Mouse (Mus musculus) adrenal gland, postnatal 10 days (tissue): Measurements from ENCODE around the gene Olfr1344. TPM values are rescaled to one million over a fixed set of nuclear protein-coding genes. Genes with fewer than 3 reads are reported as not detected.
A peak's percentile ranks its signal among the peaks of the same experiment; 100 is the strongest.
"Not testable (repeated sequence)": the region's sequence is repeated elsewhere in the genome, so short reads cannot be mapped to it uniquely, and the experiment has no call there.

Experiments used
- DNase-seq: peaks from one replicate; pipeline ENCODE4 v3.0.0; 2021; ENCODE audit warnings: mixed read lengths
- long read RNA-seq, 2 experiments: library from polyadenylated mRNA; stranded (forward); transcript quantifications; one replicate each; pipeline ENCODE4 v2.0.0; 2021
- total RNA-seq, 2 experiments: library from RNA; stranded (reverse); gene quantifications; 2 replicates each; pipeline ENCODE4 v1.2.3; 2021

Olfr1344 gene
- total RNA-seq, result not detected
- long read RNA-seq, experiment 1, result 0 reads
- long read RNA-seq, experiment 2, result 0 reads

- no peak for DNase-seq
Observed at GRCm38 (mm10) chr7:6438388-6438787, at the start of gene Olfr1344. TSS of gene Olfr1344 (plus strand) at chr7:6438688.

DNA sequence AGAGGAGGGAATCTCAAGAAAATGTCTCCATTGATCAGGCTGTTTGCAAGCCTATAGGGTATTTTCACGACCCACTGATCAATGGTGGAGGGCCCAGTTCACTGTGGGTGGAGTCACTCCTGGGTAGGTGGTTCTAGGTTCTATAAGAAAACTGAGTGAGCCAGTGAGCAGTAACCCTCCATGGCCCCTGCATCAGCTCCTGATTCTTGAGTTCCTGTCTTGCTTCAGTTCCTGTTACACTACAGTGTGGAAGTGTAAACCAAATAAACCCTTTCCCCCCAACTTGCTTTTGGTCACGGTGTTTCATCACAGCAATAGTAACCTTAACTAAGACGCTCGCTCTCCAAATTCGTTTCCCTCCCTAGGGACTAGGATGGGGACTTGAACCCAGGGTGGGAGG is 49.5 kb upstream of the Olfr1344 start:
- DNase-seq, result no peak

GRCm38 (mm10) chr7:6389449-6389848 is 49.0 kb upstream of the Olfr1344 start:
- DNase-seq, result no peak

DNA sequence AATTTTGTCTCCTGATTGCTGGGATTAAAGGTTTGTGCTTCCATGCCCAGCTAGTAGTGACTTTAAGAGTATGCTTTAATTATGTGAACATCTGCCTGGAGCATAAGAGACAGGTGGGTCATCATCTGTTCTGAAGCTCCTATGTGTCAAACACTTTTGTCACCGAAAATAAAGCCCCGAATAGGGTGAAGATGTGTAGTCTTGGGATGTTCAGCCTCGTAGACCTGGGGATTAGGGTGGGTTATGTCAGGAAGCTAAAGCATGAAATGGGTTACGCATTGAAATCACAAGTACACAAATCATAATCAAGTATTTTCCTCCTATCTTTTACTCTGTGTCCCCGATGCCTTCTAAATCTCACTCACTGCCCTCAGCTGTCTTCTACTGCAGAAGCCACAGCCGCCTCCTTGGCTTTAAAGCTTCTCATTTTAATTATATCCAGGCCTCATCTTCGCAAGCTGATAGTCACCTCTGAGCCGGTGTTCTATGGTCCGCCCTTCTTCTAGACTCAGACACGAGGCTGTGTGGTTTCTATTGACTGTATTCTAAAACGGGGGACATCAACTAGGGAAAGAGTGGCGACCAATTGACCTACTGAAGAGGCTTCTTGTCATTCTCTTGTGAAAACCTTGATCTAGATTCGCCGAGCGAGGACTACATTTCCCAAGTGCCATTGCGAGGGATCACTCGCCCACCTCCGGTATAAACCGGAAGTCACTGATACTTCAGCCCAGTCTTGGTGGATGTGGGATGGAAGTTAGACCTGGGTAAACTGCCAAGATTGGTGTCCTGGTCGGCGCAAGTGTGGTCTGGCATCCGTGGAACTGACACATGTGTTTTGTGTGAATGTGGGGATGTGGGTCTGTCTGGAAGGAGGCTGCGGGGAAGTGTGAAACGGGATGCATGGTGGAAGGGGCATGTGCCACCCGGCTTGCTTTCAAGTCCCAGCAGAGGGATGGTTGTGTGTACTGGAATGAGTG is 40.2 kb upstream of the Olfr1344 start, which contains the start of gene Smim17:
Gene Smim17 (plus strand): TSS at position 720 of the 980 bp plus-strand sequence.
- peak; percentile 72 for DNase-seq

GRCm38 (mm10) chr7:6410043-6410442 is 28.4 kb upstream of the Olfr1344 start, which contains the start of gene Gm20715:
TSS of gene Gm20715 (plus strand) at chr7:6410277.
- peak; percentile 96 for DNase-seq

- no peak for DNase-seq
Observed at GRCm38 (mm10) chr7:6414626-6415441, 23.7 kb upstream of the Olfr1344 start.

DNA sequence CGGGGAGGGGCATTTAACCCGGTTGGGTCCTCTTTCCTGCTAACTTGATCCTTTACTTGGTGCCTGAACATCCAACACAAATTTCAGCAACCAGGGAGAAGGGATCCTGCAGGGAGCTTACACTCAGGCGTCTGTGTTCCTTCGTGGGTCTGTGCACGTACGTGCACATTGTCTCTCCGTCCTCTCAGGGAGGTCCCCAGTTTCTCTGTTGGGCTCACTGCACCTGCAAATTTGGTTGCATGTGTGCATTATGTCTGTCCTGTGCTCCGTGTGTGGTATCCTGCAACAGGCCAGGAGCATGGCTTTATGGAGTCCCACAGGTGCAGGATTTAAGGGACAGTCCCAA is 23.1 kb upstream of the Olfr1344 start:
- no peak for DNase-seq

DNA sequence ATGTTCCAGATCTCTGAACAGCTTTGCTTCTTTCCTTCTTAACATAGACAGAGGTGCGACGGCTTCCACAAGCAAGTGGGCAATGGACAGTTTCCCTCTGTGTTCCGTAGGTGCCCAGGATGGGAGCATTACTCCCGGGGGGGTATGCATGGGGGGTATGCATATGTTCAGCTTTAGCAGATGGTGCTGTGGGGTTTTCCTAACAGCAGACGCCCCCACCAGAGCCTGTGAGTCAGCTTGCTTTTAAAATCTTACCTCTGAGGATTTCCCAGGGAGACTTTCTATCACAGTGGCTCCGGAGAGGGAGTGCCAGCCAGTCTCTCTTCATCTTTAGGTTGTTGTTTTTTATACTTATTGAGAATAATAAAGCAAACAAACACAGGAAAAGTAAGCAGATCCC is 18.6 kb upstream of the Olfr1344 start:
- DNase-seq, result no peak

GRCm38 (mm10) chr7:6429381-6429780 is 9.1 kb upstream of the Olfr1344 start:
- no peak for DNase-seq

DNA sequence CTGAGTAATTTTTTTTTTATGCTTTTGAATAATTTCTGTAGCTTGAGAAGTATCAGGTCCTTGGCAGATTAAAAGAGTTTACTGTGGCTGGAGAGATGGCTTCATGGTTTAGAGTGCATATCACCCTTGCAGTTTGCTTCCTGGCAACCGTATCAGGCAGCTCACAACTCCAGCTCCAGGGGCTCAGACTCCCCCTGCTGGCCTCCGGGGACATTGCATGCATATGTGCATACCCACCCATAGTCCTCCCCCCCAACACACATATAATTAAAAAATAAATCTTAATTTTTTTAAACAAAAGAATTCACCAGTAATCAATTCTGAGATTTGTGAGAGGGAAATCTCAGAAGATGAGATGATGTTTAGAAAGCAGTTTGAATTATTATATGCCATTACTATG is 8.1 kb upstream of the Olfr1344 start:
- DNase-seq, result peak; percentile 33

- no peak for DNase-seq
Observed at GRCm38 (mm10) chr7:6441173-6441572, 2.7 kb downstream of the Olfr1344 start.

DNA sequence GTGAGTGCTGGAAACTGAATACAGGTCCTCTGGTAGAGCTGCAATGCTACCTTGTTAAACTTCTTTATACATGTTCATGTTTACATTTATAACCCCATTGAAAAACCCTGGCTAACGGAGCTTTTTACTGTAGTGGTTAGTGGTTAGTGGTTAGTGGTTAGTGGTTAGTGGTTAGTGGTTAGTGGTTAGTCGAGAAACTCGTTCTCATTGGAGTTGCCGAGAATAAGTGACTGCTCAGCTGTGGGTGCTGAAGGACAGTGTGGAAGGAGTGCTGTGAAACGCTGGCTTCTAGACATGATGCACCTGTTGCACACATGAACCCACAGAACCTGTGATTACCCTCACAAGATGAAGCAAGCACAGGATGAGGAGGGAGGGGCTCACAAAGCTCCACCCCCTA is 9.3 kb downstream of the Olfr1344 start:
- no peak for DNase-seq

DNA sequence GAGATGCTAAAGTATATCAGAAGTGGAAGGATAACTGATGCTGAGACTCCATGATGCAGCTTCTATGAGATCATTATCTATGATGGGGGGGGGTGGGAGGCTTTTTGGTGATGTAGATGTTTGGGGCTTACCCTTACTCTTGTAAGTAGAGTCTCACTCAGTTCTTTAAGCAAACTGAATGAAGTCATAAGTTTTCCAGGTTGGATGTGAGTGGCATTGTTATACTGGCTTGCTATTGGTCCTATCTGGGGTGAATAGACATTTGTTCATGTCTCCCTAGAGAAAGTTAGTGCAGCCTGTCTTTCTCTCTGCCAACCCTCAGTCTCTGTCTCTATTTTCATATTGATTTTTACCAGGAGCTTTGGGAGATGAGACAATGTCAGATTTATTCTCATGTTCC is 17.4 kb downstream of the Olfr1344 start, which contains the start of gene Olfr1336:
Gene Olfr1336 (plus strand): TSS at position 301 of the 400 bp plus-strand sequence.
- no peak for DNase-seq

GRCm38 (mm10) chr7:6456399-6456798 is 17.9 kb downstream of the Olfr1344 start:
- DNase-seq, result peak; percentile 8

GRCm38 (mm10) chr7:6466951-6467350 is 28.5 kb downstream of the Olfr1344 start, which contains the start of gene Olfr1346:
TSS of gene Olfr1346 (plus strand) at chr7:6467101.
- no peak for DNase-seq

GRCm38 (mm10) chr7:6477633-6478032 is 39.1 kb downstream of the Olfr1344 start:
- DNase-seq, result not testable (repeated sequence)

GRCm38 (mm10) chr7:6486841-6487240 is 48.4 kb downstream of the Olfr1344 start, which contains the start of gene Olfr5:
TSS of gene Olfr5 (minus strand) at chr7:6486941.
- DNase-seq, result no peak

Other genes starting within 250 kb of the Olfr1344 start
- not detected for gene Galp, start 241.6 kb upstream of the Olfr1344 start, total RNA-seq
- gene Zscan5b, start 216.4 kb upstream of the Olfr1344 start, total RNA-seq, result not detected
- gene Epp13, start 186.0 kb upstream of the Olfr1344 start, total RNA-seq, result not detected
- 1 to 10 TPM; 6.4 to 7.8 TPM for gene Zfp667, start 152.1 kb upstream of the Olfr1344 start, total RNA-seq
- 1 to 10 TPM; 2.7 to 3.1 TPM for gene Zfp583, start 107.4 kb upstream of the Olfr1344 start, total RNA-seq
- gene Gm3854, start 94.9 kb upstream of the Olfr1344 start, total RNA-seq, result under 1 TPM; 0.87 to 0.91 TPM
- gene Zfp78, start 75.4 kb upstream of the Olfr1344 start, total RNA-seq, result 1 to 10 TPM; 1.1 to 2.6 TPM
- gene Zfp28, start 55.4 kb upstream of the Olfr1344 start, total RNA-seq, result 1 to 10 TPM; 3.9 to 8.9 TPM
- under 1 TPM; 0.21 to 0.36 TPM for gene Smim17, start 40.0 kb upstream of the Olfr1344 start, total RNA-seq
- gene Gm20715, start 28.4 kb upstream of the Olfr1344 start, total RNA-seq, result under 1 TPM in 1 of 2 experiments, not detected in 1; 0.09 TPM
- gene Olfr1336, start 17.5 kb downstream of the Olfr1344 start, total RNA-seq, result not detected
- not detected for gene Olfr1346, start 28.4 kb downstream of the Olfr1344 start, total RNA-seq
- not detected for gene Olfr5, start 48.3 kb downstream of the Olfr1344 start, total RNA-seq
- gene Olfr1347, start 61.1 kb downstream of the Olfr1344 start, total RNA-seq, result not detected
- gene Olfr1348, start 70.1 kb downstream of the Olfr1344 start, total RNA-seq, result not detected
- not detected for gene Olfr1349, start 84.3 kb downstream of the Olfr1344 start, total RNA-seq
- not detected for gene Olfr1350, start 126.2 kb downstream of the Olfr1344 start, total RNA-seq